Mouse (Mus musculus) limb, embryonic 13.5 days (tissue): ENCODE measurements around the gene AC131692.1. TPM values are rescaled to one million over a fixed set of nuclear protein-coding genes. Genes with fewer than 3 reads are reported as not detected.

Experiments used
- ATAC-seq: fragments of 200-750 bp; cut with Nextera tagmentation; 2 replicates; pipeline ENCODE4 v1.8.0; 2017; ENCODE audit warnings: low read depth, moderate number of reproducible peaks, moderate TSS enrichment; ENCODE audit not compliant: low FRiP score
- H3K27ac ChIP-seq: fragments of 300-500 bp; sonication (generic); 2 replicates; pipeline ENCODE4 v1.5.1; 2015; ENCODE audit warnings: inconsistent platforms, mild to moderate bottlenecking, moderate library complexity
- H3K27me3 ChIP-seq: fragments of 300-500 bp; sonication (generic); 2 replicates; pipeline ENCODE4 v1.6.1; 2015; ENCODE audit warnings: mild to moderate bottlenecking, inconsistent platforms
- H3K36me3 ChIP-seq: fragments of 300-500 bp; sonication (generic); 2 replicates; pipeline ENCODE4 v1.6.1; 2015; ENCODE audit warnings: inconsistent platforms, mild to moderate bottlenecking, moderate library complexity
- H3K4me1 ChIP-seq: fragments of 300-500 bp; sonication (generic); 2 replicates; pipeline ENCODE4 v1.6.1; 2015; ENCODE audit warnings: inconsistent platforms
- H3K4me2 ChIP-seq: fragments of 300-500 bp; sonication (generic); replicated peaks from 2 replicates; pipeline ENCODE4 v1.6.1; 2015; ENCODE audit warnings: inconsistent platforms, mild to moderate bottlenecking, moderate library complexity
- H3K4me3 ChIP-seq: fragments of 300-500 bp; sonication (generic); 2 replicates; pipeline ENCODE4 v1.5.1; 2015; ENCODE audit warnings: moderate library complexity, mild to moderate bottlenecking, inconsistent platforms
- H3K9ac ChIP-seq: fragments of 300-500 bp; sonication (generic); 2 replicates; pipeline ENCODE4 v1.6.1; 2015; ENCODE audit warnings: mild to moderate bottlenecking, inconsistent platforms
- H3K9me3 ChIP-seq: fragments of 300-500 bp; sonication (generic); 2 replicates; pipeline ENCODE4 v1.6.1; 2016; ENCODE audit warnings: inconsistent platforms
- WGBS: fragments of 180-500 bp; shearing (Covaris S2); methylation state at CpG from one replicate; pipeline ENCODE4 v1.1.7; 2015; 5-methylcytosine and 5-hydroxymethylcytosine counted together
- microRNA-seq: library from miRNA; unstranded; fragments of <30 nt; microRNA quantifications from one replicate; pipeline ENCODE4, GENCODE M21; 2016
- polyA plus RNA-seq: library from polyadenylated mRNA; unstranded; fragments of >200 nt; fragmentation: Nextera tagmentation; extraction: Ambion mirVana; gene quantifications from 2 replicates; pipeline ENCODE4 v1.2.1, GENCODE M21; 2015

Gene AC131692.1
- polyA plus RNA-seq, 1 experiment from 2014 or later, result 0.73 TPM

DNA sequence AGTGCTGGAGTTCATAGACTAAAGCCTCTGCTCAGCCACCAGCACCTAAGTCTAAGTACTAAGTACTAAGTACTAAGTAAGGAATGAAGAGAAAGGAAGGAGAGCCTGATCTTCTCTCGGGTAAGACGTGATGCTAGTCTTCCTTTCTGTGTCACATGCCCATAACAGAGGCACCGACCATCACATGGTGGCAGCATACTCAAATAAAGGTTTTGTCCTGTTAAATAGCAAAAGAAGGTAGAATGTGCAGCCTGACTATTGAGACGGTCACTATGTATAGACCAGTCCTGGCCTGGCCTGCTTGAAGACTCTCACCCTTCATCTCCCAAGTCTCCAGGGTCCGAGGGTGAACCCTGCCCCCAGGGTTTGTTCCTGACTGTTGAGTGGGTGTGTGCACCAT, 50.6 kb downstream of the AC131692.1 start:
- Histone ChIP-seq H3K27me3 (no peaks in the 10 kb centered on the region), H3K27ac (no peak overlapping the region), H3K4me1 (peaks cover 8% of the 10 kb centered on the region), H3K4me3 (no peak overlapping the region), H3K4me2 (no peak overlapping the region), H3K9ac (no peak overlapping the region), H3K36me3 (no peaks in the 10 kb centered on the region), H3K9me3 (no peaks in the 10 kb centered on the region)
- no peak for ATAC-seq
- WGBS, result 63% methylated on average over 5 of the region's 5 CpGs

Small RNA genes within 50 kb of the gene (microRNA-seq; reads per million reads assigned to microRNA genes)
- 0.87 reads per million for gene Mir6988

Other genes starting within 250 kb of the AC131692.1 start
- gene Frmd8, start 219.1 kb upstream of the AC131692.1 start, polyA plus RNA-seq, result 30.1 and 32.2 TPM in 2 replicates
- 2.3 and 2.4 TPM in 2 replicates for gene Slc25a45, start 216.6 kb upstream of the AC131692.1 start, polyA plus RNA-seq
- 4.7 and 5.5 TPM in 2 replicates for gene Tigd3, start 200.3 kb upstream of the AC131692.1 start, polyA plus RNA-seq
- 174 and 185 TPM in 2 replicates for gene Dpf2, start 181.4 kb upstream of the AC131692.1 start, polyA plus RNA-seq
- 4.7 and 5.3 TPM in 2 replicates for gene Cdc42ep2, start 169.6 kb upstream of the AC131692.1 start, polyA plus RNA-seq
- 70.9 and 75.7 TPM in 2 replicates for gene Pola2, start 130.2 kb upstream of the AC131692.1 start, polyA plus RNA-seq
- not detected in 2 replicates for gene Slc22a20, start 108.3 kb upstream of the AC131692.1 start, polyA plus RNA-seq
- gene Capn1, start 78.5 kb upstream of the AC131692.1 start, polyA plus RNA-seq, result 7.1 and 8.0 TPM in 2 replicates
- 27.2 and 34.0 TPM in 2 replicates for gene Syvn1, start 47.8 kb upstream of the AC131692.1 start, polyA plus RNA-seq
- gene Mrpl49, start 36.6 kb upstream of the AC131692.1 start, polyA plus RNA-seq, result 76.9 and 80.0 TPM in 2 replicates
- gene Fau, start 36.6 kb upstream of the AC131692.1 start, polyA plus RNA-seq, result 760 and 823 TPM in 2 replicates
- 29.0 and 29.8 TPM in 2 replicates for gene Znhit2, start 33.2 kb upstream of the AC131692.1 start, polyA plus RNA-seq
- 17.4 and 24.0 TPM in 2 replicates for gene Tm7sf2, start 26.0 kb upstream of the AC131692.1 start, polyA plus RNA-seq
- 69.7 and 72.5 TPM in 2 replicates for gene Vps51, start 17.2 kb upstream of the AC131692.1 start, polyA plus RNA-seq
- gene Tmem262, start 14.4 kb upstream of the AC131692.1 start, polyA plus RNA-seq, result not detected in 2 replicates
- 1.9 and 2.3 TPM in 2 replicates for gene Gm28374, start 12.2 kb upstream of the AC131692.1 start, polyA plus RNA-seq
- 85.9 and 92.5 TPM in 2 replicates for gene Zfpl1, start 9.5 kb upstream of the AC131692.1 start, polyA plus RNA-seq
- 36.5 and 37.6 TPM in 2 replicates for gene Cdca5, start 9.4 kb upstream of the AC131692.1 start, polyA plus RNA-seq
- gene Naaladl1, start 11.4 kb downstream of the AC131692.1 start, polyA plus RNA-seq, result 0.46 and 0.65 TPM in 2 replicates
- gene Sac3d1, start 24.2 kb downstream of the AC131692.1 start, polyA plus RNA-seq, result 42.9 and 44.0 TPM in 2 replicates
- 33.0 and 33.7 TPM in 2 replicates for gene Snx15, start 33.9 kb downstream of the AC131692.1 start, polyA plus RNA-seq
- not detected in 2 replicates for gene Batf2, start 46.6 kb downstream of the AC131692.1 start, polyA plus RNA-seq
- 88.7 and 90.4 TPM in 2 replicates for gene Arl2, start 47.1 kb downstream of the AC131692.1 start, polyA plus RNA-seq
- not detected in 2 replicates for gene Majin, start 90.0 kb downstream of the AC131692.1 start, polyA plus RNA-seq
- 3.1 and 4.2 TPM in 2 replicates for gene Gpha2, start 132.0 kb downstream of the AC131692.1 start, polyA plus RNA-seq
- gene Ppp2r5b, start 141.5 kb downstream of the AC131692.1 start, polyA plus RNA-seq, result 23.9 and 29.0 TPM in 2 replicates
- 8.6 and 10.7 TPM in 2 replicates for gene Atg2a, start 147.2 kb downstream of the AC131692.1 start, polyA plus RNA-seq
- gene Ehd1, start 182.3 kb downstream of the AC131692.1 start, polyA plus RNA-seq, result 73.1 and 82.9 TPM in 2 replicates
- gene Cdc42bpg, start 212.0 kb downstream of the AC131692.1 start, polyA plus RNA-seq, result 0.52 and 0.70 TPM in 2 replicates
- 88.7 and 97.6 TPM in 2 replicates for gene Men1, start 240.6 kb downstream of the AC131692.1 start, polyA plus RNA-seq
- 11.8 and 15.5 TPM in 2 replicates for gene Map4k2, start 246.7 kb downstream of the AC131692.1 start, polyA plus RNA-seq